Mouse (Mus musculus) heart, postnatal 0 days (tissue): Measurements from ENCODE around the gene Thada.

ENCODE experiments used
- CTCF ChIP-seq: IDR thresholded peaks from 2 replicates; pipeline ENCODE4 v1.5.1; 2016; ENCODE audit warnings: antibody characterized with exemption, control low read depth, low read depth
- EP300 ChIP-seq: IDR thresholded peaks from 2 replicates; pipeline ENCODE4 v1.6.1; 2016; ENCODE audit warnings: antibody characterized with exemption, low read depth

DNA sequence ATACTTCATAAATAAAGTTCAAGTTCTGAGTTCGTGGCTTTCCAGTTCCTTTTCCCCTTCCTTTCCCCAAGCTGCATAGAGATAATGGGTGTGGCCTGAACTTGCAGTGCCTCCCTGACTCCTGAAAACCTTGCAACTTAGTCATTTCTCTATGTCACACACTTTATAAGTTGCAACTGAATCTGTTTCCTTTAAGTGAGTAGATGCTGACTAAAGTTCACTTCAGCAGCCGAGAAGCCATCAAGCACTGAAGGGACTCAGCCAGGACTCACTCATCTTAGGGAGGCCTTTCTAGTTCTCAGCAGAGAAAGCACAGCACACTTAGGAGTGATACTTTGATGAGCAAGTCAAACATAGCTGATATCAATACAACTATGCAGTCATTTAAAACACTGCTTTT is 137.5 kb downstream of the Thada start:
- no peak for TF ChIP-seq CTCF
- no peak for TF ChIP-seq EP300
